Mouse (Mus musculus) intestine, postnatal 0 days (tissue): ENCODE results near the gene Frmpd4. TPM values are rescaled to one million over a fixed set of nuclear protein-coding genes. Genes with fewer than 3 reads are reported as not detected.

Source experiments
- ATAC-seq: fragments of 200-750 bp; cut with Nextera tagmentation; 2 replicates; pipeline ENCODE4 v1.8.0; 2017; ENCODE audit warnings: mild to moderate bottlenecking, moderate TSS enrichment, moderate library complexity
- H3K27ac ChIP-seq: fragments of 300-500 bp; sonication (generic); 2 replicates; pipeline ENCODE4 v1.5.1; 2014; ENCODE audit warnings: mild to moderate bottlenecking, low read depth, low read length, moderate library complexity
- H3K27me3 ChIP-seq: fragments of 300-500 bp; sonication (generic); replicated peaks from 2 replicates; pipeline ENCODE4 v1.6.1; 2014; ENCODE audit warnings: low read length, mixed read lengths; ENCODE audit not compliant: control insufficient read depth, insufficient read depth
- H3K36me3 ChIP-seq: fragments of 300-500 bp; sonication (generic); 2 replicates; pipeline ENCODE4 v1.6.1; 2014; ENCODE audit warnings: mild to moderate bottlenecking, moderate library complexity; ENCODE audit not compliant: control insufficient read depth, insufficient read depth
- H3K4me1 ChIP-seq: fragments of 300-500 bp; sonication (generic); replicated peaks from 2 replicates; pipeline ENCODE4 v1.6.1; 2014; ENCODE audit warnings: antibody characterized with exemption, low read length, mixed read lengths; ENCODE audit not compliant: control insufficient read depth, insufficient read depth
- H3K4me2 ChIP-seq: fragments of 300-500 bp; sonication (generic); replicated peaks from 2 replicates; pipeline ENCODE4 v1.6.1; 2014; ENCODE audit warnings: low read depth, mild to moderate bottlenecking, moderate library complexity
- H3K4me3 ChIP-seq: fragments of 300-500 bp; sonication (generic); 2 replicates; pipeline ENCODE4 v1.5.1; 2014; ENCODE audit warnings: low read depth, low read length
- H3K9ac ChIP-seq: fragments of 300-500 bp; sonication (generic); 2 replicates; pipeline ENCODE4 v1.6.1; 2014; ENCODE audit warnings: mild to moderate bottlenecking, low read depth, low read length
- H3K9me3 ChIP-seq: fragments of 300-500 bp; sonication (generic); 2 replicates; pipeline ENCODE4 v1.6.1; 2016; ENCODE audit warnings: mixed run types; ENCODE audit not compliant: control insufficient read depth
- CTCF ChIP-seq: sonication (generic); IDR thresholded peaks from 2 replicates; pipeline ENCODE4 v1.5.1; 2016; ENCODE audit warnings: low read depth, mild to moderate bottlenecking, control low read depth, antibody characterized with exemption, moderate library complexity
- WGBS: fragments of 180-500 bp; shearing (Covaris S2); extraction: QIAGEN DNeasy Blood & Tissue Kit; methylation state at CpG from one replicate; pipeline ENCODE4 v1.1.7; 2014; 5-methylcytosine and 5-hydroxymethylcytosine counted together
- polyA plus RNA-seq: library from polyadenylated mRNA; unstranded; fragments of >200 nt; fragmentation: Nextera tagmentation; extraction: Ambion mirVana; gene quantifications from 2 replicates; pipeline ENCODE4 v1.2.1, GENCODE M21; 2015

The Frmpd4 gene
- polyA plus RNA-seq, 1 experiment from 2014 or later, result 0.09 TPM

DNA sequence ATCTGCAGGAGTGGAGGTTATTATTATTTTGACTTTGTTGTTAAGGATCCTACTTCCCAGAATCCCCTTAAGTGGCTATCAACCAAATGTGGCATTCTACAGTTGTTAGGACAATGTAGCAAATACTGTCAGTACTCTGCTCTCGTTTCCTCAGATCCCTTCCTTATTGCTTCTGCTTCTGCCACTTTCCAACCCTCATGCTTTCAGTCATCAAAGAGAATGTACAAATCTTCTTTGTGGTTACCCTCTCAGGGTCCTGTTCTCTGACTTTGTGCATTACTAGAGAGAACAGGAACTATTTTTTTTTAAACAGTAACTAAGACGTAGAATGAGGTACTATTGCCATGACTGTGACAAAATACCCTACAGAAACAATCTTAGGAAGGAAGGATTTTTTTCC is 788.3 kb downstream of the Frmpd4 start:
- Histone ChIP-seq H3K9ac (no peak overlapping the region), H3K27me3 (peaks cover 7% of the 10 kb centered on the region; the same call in 1 of the 2 replicates), H3K4me2 (no peak overlapping the region), H3K36me3 (no peaks in the 10 kb centered on the region), H3K4me3 (no peak overlapping the region), H3K9me3 (no peaks in the 10 kb centered on the region), H3K4me1 (no peaks in the 10 kb centered on the region), H3K27ac (no peak overlapping the region)
- no peak for TF ChIP-seq CTCF
- ATAC-seq, result no peak
- 73% methylated on average over 2 of the region's 2 CpGs for WGBS

DNA sequence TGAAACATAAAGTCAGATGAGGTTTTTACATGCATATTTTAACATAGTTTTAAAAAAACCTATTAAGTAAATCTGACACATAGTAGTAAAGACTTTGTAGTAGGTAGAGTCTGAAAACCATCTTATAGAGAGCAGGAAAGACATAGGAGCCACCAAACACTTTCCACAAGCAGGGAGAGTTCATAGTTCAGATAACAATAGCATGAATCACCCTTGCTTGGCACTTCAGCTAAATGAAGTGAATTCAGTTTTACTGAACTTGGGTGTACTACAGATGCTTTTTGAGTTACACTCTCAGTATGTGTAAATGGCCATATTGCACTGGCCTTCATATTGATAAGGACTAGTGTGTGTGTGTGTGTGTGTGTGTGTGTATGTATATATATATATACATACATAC is 793.5 kb downstream of the Frmpd4 start:
- H3K9me3 ChIP-seq, result no peaks in the 10 kb centered on the region
- no peak overlapping the region for H3K27ac ChIP-seq
- no peaks in the 10 kb centered on the region for H3K4me1 ChIP-seq
- no peak overlapping the region for H3K9ac ChIP-seq
- H3K36me3 ChIP-seq, result no peaks in the 10 kb centered on the region
- TF ChIP-seq CTCF, result no peak
- no peak for ATAC-seq
- no peak overlapping the region for H3K4me3 ChIP-seq
- no peak overlapping the region for H3K4me2 ChIP-seq
- peaks cover under 1% of the 10 kb centered on the region; the same call in 1 of the 2 replicates for H3K27me3 ChIP-seq

- no peaks in the 10 kb centered on the region for H3K27me3 ChIP-seq
- no peak for TF ChIP-seq CTCF
- H3K9ac ChIP-seq, result no peak overlapping the region
- H3K4me2 ChIP-seq, result no peak overlapping the region
- no peak overlapping the region for H3K27ac ChIP-seq
- H3K9me3 ChIP-seq, result no peaks in the 10 kb centered on the region
- 51% methylated on average over 3 of the region's 3 CpGs for WGBS
- no peaks in the 10 kb centered on the region for H3K4me1 ChIP-seq
- peak; percentile 53; the same call in 1 of the 2 replicates for ATAC-seq
- no peak overlapping the region for H3K4me3 ChIP-seq
- H3K36me3 ChIP-seq, result no peaks in the 10 kb centered on the region
Observed at GRCm38 (mm10) chrX:167719564-167719981, 857.5 kb downstream of the Frmpd4 start.

DNA sequence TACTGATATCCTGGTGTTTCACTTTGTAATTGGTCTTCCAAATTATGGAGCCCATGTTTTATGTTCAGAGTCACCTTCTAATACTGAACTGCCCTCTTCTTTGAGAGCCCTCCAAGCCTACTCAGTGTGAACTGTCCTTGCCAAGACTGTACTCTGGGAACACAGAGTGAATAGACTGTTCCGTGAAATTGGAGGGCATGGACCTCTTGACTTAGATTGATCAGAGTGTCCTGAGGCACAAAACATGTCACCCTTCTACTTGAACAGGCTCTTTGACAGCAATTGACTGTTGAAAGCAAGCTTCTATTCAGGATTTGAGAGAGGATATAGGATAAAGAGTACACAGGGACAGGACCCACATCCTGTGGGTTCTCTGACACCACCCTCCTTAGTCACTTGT is 857.9 kb downstream of the Frmpd4 start:
- no peak overlapping the region for H3K27ac ChIP-seq
- no peak for TF ChIP-seq CTCF
- no peak overlapping the region for H3K4me3 ChIP-seq
- H3K27me3 ChIP-seq, result no peaks in the 10 kb centered on the region
- 77% methylated on average over 1 of the region's 1 CpGs for WGBS
- no peaks in the 10 kb centered on the region for H3K9me3 ChIP-seq
- H3K4me1 ChIP-seq, result no peaks in the 10 kb centered on the region
- no peaks in the 10 kb centered on the region for H3K36me3 ChIP-seq
- no peak overlapping the region for H3K9ac ChIP-seq
- ATAC-seq, result no peak
- no peak overlapping the region for H3K4me2 ChIP-seq

GRCm38 (mm10) chrX:167654806-167655495 is 922.1 kb downstream of the Frmpd4 start:
- H3K27me3 ChIP-seq, result 0 out of 2 replicates have a peak, but pooled peaks cover 3% of the 10 kb centered on the region
- H3K27ac ChIP-seq, result no peak overlapping the region
- no peak for TF ChIP-seq CTCF
- no peaks in the 10 kb centered on the region for H3K36me3 ChIP-seq
- no peak for ATAC-seq
- H3K4me2 ChIP-seq, result no peak overlapping the region
- H3K4me3 ChIP-seq, result no peak overlapping the region
- H3K9ac ChIP-seq, result no peak overlapping the region
- 49% methylated on average over 5 of the region's 5 CpGs for WGBS
- H3K4me1 ChIP-seq, result no peaks in the 10 kb centered on the region
- H3K9me3 ChIP-seq, result no peaks in the 10 kb centered on the region

- TF ChIP-seq CTCF, result no peak
- H3K4me3 ChIP-seq, result no peak overlapping the region
- no peak for ATAC-seq
- 95% methylated on average over 8 of the region's 8 CpGs for WGBS
- no peak overlapping the region for H3K9ac ChIP-seq
- no peak overlapping the region for H3K4me2 ChIP-seq
- H3K27ac ChIP-seq, result no peak overlapping the region
- H3K4me1 ChIP-seq, result no peaks in the 10 kb centered on the region
- H3K27me3 ChIP-seq, result 0 out of 2 replicates have a peak, but pooled peaks cover 4% of the 10 kb centered on the region
- no peaks in the 10 kb centered on the region for H3K9me3 ChIP-seq
- H3K36me3 ChIP-seq, result no peaks in the 10 kb centered on the region
Observed at GRCm38 (mm10) chrX:167654249-167654648, 922.8 kb downstream of the Frmpd4 start.
